Mouse (Mus musculus) kidney, postnatal 10 days (tissue): ENCODE results near the gene Speg.

Experiments
- DNase-seq: peaks from one replicate; pipeline ENCODE4 v3.0.0; 2021; ENCODE audit warnings: mixed read lengths

Speg gene

GRCm38 (mm10) chr1:75463652-75464204, 88.6 kb downstream of the Speg start:
- no peak for DNase-seq

- peak; percentile 89 for DNase-seq
These were observed 92.3 kb downstream of the Speg start for GRCm38 (mm10) chr1:75467215-75467927.

DNA sequence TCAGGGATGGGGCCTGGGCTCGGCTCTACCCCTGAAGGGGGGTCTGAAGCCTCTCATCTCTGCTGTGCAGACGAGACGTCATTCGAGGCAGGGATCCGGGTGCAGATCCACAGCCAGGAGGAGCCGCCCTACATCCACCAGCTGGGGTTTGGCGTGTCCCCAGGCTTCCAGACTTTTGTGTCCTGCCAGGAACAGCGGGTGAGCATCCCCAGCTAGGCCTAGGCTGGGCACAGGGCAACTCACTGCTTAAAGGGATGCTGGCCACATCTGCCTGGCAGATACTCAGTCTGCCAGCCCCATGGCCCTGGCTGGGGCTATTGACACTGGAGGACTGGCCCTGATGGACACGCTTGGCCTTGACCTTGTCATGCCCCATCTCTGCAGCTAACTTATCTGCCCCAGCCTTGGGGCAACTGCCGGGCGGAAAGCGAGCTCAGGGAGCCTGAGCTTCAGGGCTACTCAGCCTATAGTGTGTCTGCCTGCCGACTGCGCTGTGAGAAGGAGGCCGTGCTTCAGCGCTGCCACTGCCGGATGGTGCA, 94.3 kb downstream of the Speg start:
- DNase-seq = no peak

DNA sequence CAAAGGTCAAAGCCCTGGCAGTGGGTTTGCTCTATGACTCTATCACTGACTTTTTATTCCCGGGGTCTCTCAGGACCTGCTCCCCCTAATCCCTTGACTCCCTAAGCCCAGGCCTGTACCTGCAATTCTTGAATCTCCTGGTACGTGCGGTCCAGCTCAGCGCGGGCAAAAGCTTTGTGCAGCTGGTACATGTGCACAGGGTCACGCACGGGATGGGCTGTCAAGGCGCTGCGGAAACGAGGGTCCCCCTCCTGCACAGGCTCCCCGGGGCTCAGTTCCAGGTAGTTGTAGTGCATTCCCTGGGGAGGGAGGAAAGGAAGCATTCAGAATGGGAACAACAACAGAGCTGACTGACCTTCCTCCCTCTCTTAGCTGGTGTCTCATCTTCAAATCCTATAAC, 101.3 kb downstream of the Speg start:
- no peak for DNase-seq

DNA sequence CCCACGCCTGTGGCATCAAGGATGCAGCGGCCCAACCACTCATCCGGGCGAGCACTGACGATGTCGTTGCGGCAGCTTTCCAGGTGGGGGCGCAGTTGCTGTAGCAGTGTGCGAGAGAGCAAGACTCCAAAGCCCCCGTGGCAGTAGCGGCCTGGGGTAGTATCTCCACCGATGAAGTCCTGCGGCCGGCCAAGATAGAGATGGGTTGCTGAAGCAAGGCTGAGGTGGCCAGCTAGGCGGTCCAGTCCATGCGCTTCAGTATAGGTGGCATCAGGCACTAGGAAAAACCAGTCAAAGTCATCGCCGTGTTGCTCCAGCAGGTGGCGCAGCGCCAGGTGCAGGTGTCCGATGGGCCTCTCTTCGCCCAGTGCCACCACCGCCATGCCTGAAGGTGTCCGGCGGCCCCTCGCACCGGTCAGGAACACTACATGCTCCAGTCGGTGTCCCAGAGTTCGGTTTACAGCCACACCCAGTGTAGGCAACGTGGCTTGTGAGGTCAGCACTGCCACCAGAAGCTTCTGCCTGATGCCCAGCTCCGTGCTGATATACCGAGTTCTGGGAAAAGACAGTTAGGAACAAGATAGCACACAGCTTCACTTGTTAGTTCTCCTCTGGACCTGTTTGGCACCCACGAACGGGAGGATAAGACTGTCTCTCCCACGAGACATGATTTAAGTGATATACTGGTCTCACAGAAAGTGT, 102.3 kb downstream of the Speg start:
- peak; percentile 91 for DNase-seq

DNA sequence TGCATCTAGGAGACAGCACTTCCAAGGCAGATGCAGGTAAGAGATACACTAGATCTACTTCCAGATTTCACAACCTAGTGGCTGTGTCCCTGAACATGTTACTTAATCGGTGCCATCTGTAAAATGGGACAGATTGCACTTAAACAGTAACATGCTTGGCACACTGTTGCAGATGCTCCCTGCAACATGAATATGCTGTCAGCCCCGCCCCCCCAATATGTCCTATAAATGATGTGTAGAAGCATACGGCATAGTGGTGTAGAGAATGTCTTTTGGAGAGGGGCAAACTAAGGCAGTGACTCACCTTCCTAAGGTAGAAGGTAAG, 102.8 kb downstream of the Speg start:
- DNase-seq = peak; percentile 11

GRCm38 (mm10) chr1:75478497-75478896, 103.4 kb downstream of the Speg start:
- peak; percentile 77 for DNase-seq

- peak; percentile 99 for DNase-seq
These were observed 104.0 kb downstream of the Speg start, which contains the start of the genes Chpf and Tmem198 for GRCm38 (mm10) chr1:75478916-75479634. Gene Chpf (minus strand): TSS chr1:75479307. Gene Tmem198 (plus strand): TSS chr1:75479532.

DNA sequence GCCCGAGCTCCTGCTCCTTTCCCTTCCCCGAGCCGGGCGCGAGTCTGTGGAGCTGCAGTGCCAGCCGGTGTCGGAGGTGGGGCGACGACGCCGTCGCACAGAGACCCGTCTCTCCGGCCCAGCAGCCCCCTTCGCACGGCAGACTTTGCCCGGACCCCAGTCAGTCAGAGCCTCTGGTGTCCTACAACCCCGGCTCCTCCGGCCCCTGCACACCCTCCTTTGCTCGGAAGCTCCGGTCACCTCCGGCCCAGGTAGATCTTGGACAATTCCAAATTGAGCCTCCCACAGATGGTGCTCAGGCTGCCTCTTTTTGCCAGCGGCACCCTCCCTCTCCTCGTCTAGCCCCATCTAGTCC, 104.5 kb downstream of the Speg start:
- DNase-seq = no peak

DNA sequence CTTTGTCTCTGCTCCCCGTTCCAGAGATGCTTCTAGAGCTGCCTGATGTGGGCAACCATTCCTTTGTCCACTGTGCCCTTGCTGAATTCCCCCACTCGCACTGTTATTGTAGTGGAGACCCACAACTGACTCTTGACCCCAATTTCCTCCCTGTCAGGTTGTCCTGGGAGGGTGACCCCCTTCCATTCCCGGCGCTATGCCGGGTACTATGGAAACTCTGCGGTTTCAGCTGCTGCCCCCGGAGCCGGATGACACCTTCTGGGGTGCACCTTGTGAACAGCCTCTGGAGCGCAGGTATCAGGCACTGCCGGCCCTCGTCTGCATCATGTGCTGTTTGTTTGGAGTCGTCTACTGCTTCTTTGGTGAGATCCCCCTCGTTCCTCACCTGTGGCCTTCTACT, 104.9 kb downstream of the Speg start:
- DNase-seq = peak; percentile 18

- DNase-seq = peak; percentile 7
These were observed 105.6 kb downstream of the Speg start for GRCm38 (mm10) chr1:75480735-75481134.
